Mouse (Mus musculus): ENCODE data around the gene Ankrd9.

The Ankrd9 gene

GRCm38 (mm10) chr12:110978607-110979406, at the start of gene Ankrd9:
TSS of gene Ankrd9 (minus strand) at chr12:110979040.
- DNase-seq (ENCODE audit: low spot score in 2 of 2): peak; percentile 99

- DNase-seq (ENCODE audit: low spot score in 2 of 2): no peak
Observed at GRCm38 (mm10) chr12:111021577-111021976, 42.7 kb upstream of the Ankrd9 start.

- DNase-seq (ENCODE audit: low spot score in 2 of 2): no peak
Observed at GRCm38 (mm10) chr12:111021138-111021537, 42.3 kb upstream of the Ankrd9 start.

- no peak for DNase-seq (ENCODE audit: low spot score in 2 of 2)
Observed at GRCm38 (mm10) chr12:111019086-111019485, 40.2 kb upstream of the Ankrd9 start.

- DNase-seq (ENCODE audit: low spot score in 2 of 2): no peak
Observed at GRCm38 (mm10) chr12:111018068-111018467, 39.2 kb upstream of the Ankrd9 start.

- DNase-seq (ENCODE audit: low spot score in 2 of 2): no peak
Observed at GRCm38 (mm10) chr12:111016807-111017206, 38.0 kb upstream of the Ankrd9 start.

- no peak for DNase-seq (ENCODE audit: low spot score in 2 of 2)
Observed at GRCm38 (mm10) chr12:111009615-111010257, 30.9 kb upstream of the Ankrd9 start.

- no peak for DNase-seq (ENCODE audit: low spot score in 2 of 2)
Observed at GRCm38 (mm10) chr12:111008500-111009490, 30.0 kb upstream of the Ankrd9 start.

GRCm38 (mm10) chr12:111007134-111008103, 28.6 kb upstream of the Ankrd9 start:
- no peak for DNase-seq (ENCODE audit: low spot score in 2 of 2)

GRCm38 (mm10) chr12:111006339-111006738, 27.5 kb upstream of the Ankrd9 start:
- DNase-seq (ENCODE audit: low spot score in 2 of 2): no peak

- DNase-seq (ENCODE audit: low spot score in 2 of 2): no peak
Observed at GRCm38 (mm10) chr12:111005803-111006202, 27.0 kb upstream of the Ankrd9 start.

GRCm38 (mm10) chr12:111004142-111004541, 25.3 kb upstream of the Ankrd9 start:
- no peak for DNase-seq (ENCODE audit: low spot score in 2 of 2)

- DNase-seq (ENCODE audit: low spot score in 2 of 2): no peak
Observed at GRCm38 (mm10) chr12:111000956-111001355, 22.1 kb upstream of the Ankrd9 start.

GRCm38 (mm10) chr12:110999820-111000219, 21.0 kb upstream of the Ankrd9 start:
- no peak for DNase-seq (ENCODE audit: low spot score in 2 of 2)

- no peak for DNase-seq (ENCODE audit: low spot score in 2 of 2)
Observed at GRCm38 (mm10) chr12:110998092-110998491, 19.3 kb upstream of the Ankrd9 start.

GRCm38 (mm10) chr12:110994666-110995065, 15.8 kb upstream of the Ankrd9 start:
- DNase-seq (ENCODE audit: low spot score in 2 of 2): no peak

GRCm38 (mm10) chr12:110993226-110993625, 14.4 kb upstream of the Ankrd9 start:
- no peak for DNase-seq (ENCODE audit: low spot score in 2 of 2)

- DNase-seq (ENCODE audit: low spot score in 2 of 2): no peak
Observed at GRCm38 (mm10) chr12:110992771-110993170, 13.9 kb upstream of the Ankrd9 start.

GRCm38 (mm10) chr12:110992128-110992553, 13.3 kb upstream of the Ankrd9 start:
- peak; percentile 96 to 99 for DNase-seq (ENCODE audit: low spot score in 2 of 2)

- DNase-seq (ENCODE audit: low spot score in 2 of 2): peak; percentile 89 to 96
Observed at GRCm38 (mm10) chr12:110991361-110992127, 12.7 kb upstream of the Ankrd9 start.
